Mouse (Mus musculus) MEL (cell line): Measurements from ENCODE around the gene Gm10053. TPM values are rescaled to one million over a fixed set of nuclear protein-coding genes. Genes with fewer than 3 reads are reported as not detected.

Experiments
- DNase-seq: peaks from one replicate; pipeline ENCODE4 v3.0.0; 2011; ENCODE audit warnings: low read depth, low spot score
- H3K27ac ChIP-seq: 2 replicates; pipeline ENCODE4 v1.5.1; 2012; ENCODE audit warnings: low read depth, mild to moderate bottlenecking, control low read depth, low read length, moderate library complexity; ENCODE audit not compliant: control insufficient read depth
- H3K27me3 ChIP-seq, 2 experiments: fragments of 150-350 bp in 1 of 2; sonication (generic) in 1 of 2; 2 replicates each; pipeline ENCODE4 v1.6.1; 2012; ENCODE audit warnings: low read length in 2 of 2, mild to moderate bottlenecking in 2 of 2, improper control_type of control experiment in 1 of 2, moderate library complexity in 1 of 2; ENCODE audit not compliant: insufficient read depth in 2 of 2, control insufficient read depth in 1 of 2
- H3K36me3 ChIP-seq, 2 experiments: 2 replicates each; pipeline ENCODE4 v1.6.1; 2012 to 2014; ENCODE audit warnings: low read length in 2 of 2, improper control_type of control experiment in 1 of 2, inconsistent platforms in 1 of 2, mild to moderate bottlenecking in 1 of 2; ENCODE audit not compliant: insufficient read depth in 2 of 2, control insufficient read depth in 1 of 2
- H3K4me1 ChIP-seq, 2 experiments: fragments of 150-350 bp in 1 of 2; sonication (generic) in 1 of 2; 2 replicates each; pipeline ENCODE4 v1.6.1; 2012; ENCODE audit warnings: low read length in 2 of 2, improper control_type of control experiment in 1 of 2, mild to moderate bottlenecking in 1 of 2; ENCODE audit not compliant: insufficient read depth in 2 of 2, control insufficient read depth in 1 of 2
- H3K4me3 ChIP-seq, 2 experiments: fragments of 150-350 bp in 1 of 2; sonication (generic) in 1 of 2; 2 replicates each; pipeline ENCODE4 v1.5.1; 2012; ENCODE audit warnings: low read depth in 2 of 2, low read length in 2 of 2, mild to moderate bottlenecking in 2 of 2, moderate library complexity in 2 of 2, control low read depth in 1 of 2, improper control_type of control experiment in 1 of 2; ENCODE audit not compliant: control insufficient read depth in 1 of 2, insufficient read depth in 1 of 2
- H3K79me2 ChIP-seq: 2 replicates; pipeline ENCODE4 v1.6.1; 2012; ENCODE audit warnings: mild to moderate bottlenecking, low read length, moderate library complexity; ENCODE audit not compliant: control insufficient read depth, poor library complexity, insufficient read depth
- H3K9ac ChIP-seq: 2 replicates; pipeline ENCODE4 v1.6.1; 2012; ENCODE audit warnings: low read depth, mild to moderate bottlenecking, control low read depth, low read length, moderate library complexity; ENCODE audit not compliant: control insufficient read depth, poor library complexity, severe bottlenecking
- H3K9me3 ChIP-seq: fragments of 150-350 bp; sonication (generic); replicated peaks from 2 replicates; pipeline ENCODE4 v1.6.1; 2012; ENCODE audit warnings: mild to moderate bottlenecking, low read length, improper control_type of control experiment, moderate library complexity; ENCODE audit not compliant: insufficient read depth
- CHD2 ChIP-seq: IDR thresholded peaks from 2 replicates; pipeline ENCODE4 v1.6.1; 2011; ENCODE audit warnings: low read length, improper control_type of control experiment
- EP300 ChIP-seq, 2 experiments: IDR thresholded peaks; 2 replicates each; pipeline ENCODE4 v1.6.1; 2011; ENCODE audit warnings: improper control_type of control experiment in 2 of 2, low read length in 2 of 2, low read depth in 1 of 2, mild to moderate bottlenecking in 1 of 2
- ETS1 ChIP-seq: IDR thresholded peaks from 2 replicates; pipeline ENCODE4 v1.6.1; 2012; ENCODE audit warnings: low read depth, mild to moderate bottlenecking, inconsistent platforms, low read length, improper control_type of control experiment, moderate library complexity
- GABPA ChIP-seq: IDR thresholded peaks from 2 replicates; pipeline ENCODE4 v1.6.1; 2012; ENCODE audit warnings: low read depth, mild to moderate bottlenecking, inconsistent platforms, low read length, improper control_type of control experiment, moderate library complexity
- JUND ChIP-seq: IDR thresholded peaks from 2 replicates; pipeline ENCODE4 v1.6.1; 2011; ENCODE audit warnings: low read depth, mild to moderate bottlenecking, improper control_type of control experiment, low read length
- MXI1 ChIP-seq: IDR thresholded peaks from 2 replicates; pipeline ENCODE4 v1.6.1; 2011; ENCODE audit warnings: mild to moderate bottlenecking, low read depth, low read length, improper control_type of control experiment
- MYB ChIP-seq: IDR thresholded peaks from 2 replicates; pipeline ENCODE4 v1.6.1; 2011; ENCODE audit warnings: mild to moderate bottlenecking, low read depth, low read length, improper control_type of control experiment
- MYC ChIP-seq: IDR thresholded peaks from 2 replicates; pipeline ENCODE4 v1.6.1; 2011; ENCODE audit warnings: low read depth, mild to moderate bottlenecking, low read length, improper control_type of control experiment, moderate library complexity
- NRF1 ChIP-seq: IDR thresholded peaks from 2 replicates; pipeline ENCODE4 v1.6.1; 2014; ENCODE audit warnings: low read depth, mild to moderate bottlenecking, inconsistent platforms, low read length, improper control_type of control experiment, moderate library complexity; ENCODE audit not compliant: poor library complexity, insufficient read depth, severe bottlenecking
- POLR2A ChIP-seq, 2 experiments: IDR thresholded peaks; 2 replicates each; pipeline ENCODE4 v1.6.1; 2011 to 2012; ENCODE audit warnings: low read length in 2 of 2, mild to moderate bottlenecking in 2 of 2, control low read depth in 1 of 2, improper control_type of control experiment in 1 of 2, low read depth in 1 of 2, moderate library complexity in 1 of 2; ENCODE audit not compliant: control insufficient read depth in 1 of 2, insufficient read depth in 1 of 2, poor library complexity in 1 of 2
- POLR2AphosphoS5 ChIP-seq: IDR thresholded peaks from 2 replicates; pipeline ENCODE4 v1.6.1; 2012; ENCODE audit warnings: low read depth, borderline replicate concordance, mild to moderate bottlenecking, inconsistent platforms, low read length, moderate library complexity, mixed read lengths
- RAD21 ChIP-seq: IDR thresholded peaks from 2 replicates; pipeline ENCODE4 v1.6.1; 2011; ENCODE audit warnings: mild to moderate bottlenecking, low read depth, low read length, improper control_type of control experiment
- RCOR1 ChIP-seq: IDR thresholded peaks from 2 replicates; pipeline ENCODE4 v1.6.1; 2012; ENCODE audit warnings: low read depth, mild to moderate bottlenecking, inconsistent platforms, low read length, improper control_type of control experiment
- TAL1 ChIP-seq: IDR thresholded peaks from 2 replicates; pipeline ENCODE4 v1.6.1; 2012; ENCODE audit warnings: mild to moderate bottlenecking, inconsistent platforms, low read length, moderate library complexity, mixed read lengths
- TBP ChIP-seq: IDR thresholded peaks from 2 replicates; pipeline ENCODE4 v1.8.0; 2011; ENCODE audit warnings: low read depth, low read length, improper control_type of control experiment
- TCF12 ChIP-seq: IDR thresholded peaks from 2 replicates; pipeline ENCODE4 v1.6.1; 2014; ENCODE audit warnings: low read depth, mild to moderate bottlenecking, inconsistent platforms, low read length, improper control_type of control experiment, moderate library complexity
- USF1 ChIP-seq: IDR thresholded peaks from 2 replicates; pipeline ENCODE4 v1.6.1; 2014; ENCODE audit warnings: low read depth, mild to moderate bottlenecking, inconsistent platforms, low read length, improper control_type of control experiment, moderate library complexity
- USF2 ChIP-seq, 2 experiments: IDR thresholded peaks; 2 replicates each; pipeline ENCODE4 v1.6.1; 2011 to 2012; ENCODE audit warnings: improper control_type of control experiment in 2 of 2, low read length in 2 of 2, borderline replicate concordance in 1 of 2, inconsistent platforms in 1 of 2, low read depth in 1 of 2, mild to moderate bottlenecking in 1 of 2; ENCODE audit not compliant: insufficient read depth in 1 of 2
- ZKSCAN1 ChIP-seq: IDR thresholded peaks from 2 replicates; pipeline ENCODE4 v1.6.1; 2012; ENCODE audit warnings: low read depth, mild to moderate bottlenecking, inconsistent platforms, low read length, improper control_type of control experiment, moderate library complexity
- polyA plus RNA-seq, 2 experiments: library from polyadenylated mRNA; stranded (reverse) in 1 of 2; unstranded in 1 of 2; fragments of >175 nt in 1 of 2; fragments of >200 nt in 1 of 2; gene quantifications; 2 replicates each; pipeline versions ENCODE4 v1.2.1 to v1.2.4; 2012; ENCODE audit warnings: low replicate concordance in 2 of 2, low read depth in 1 of 2; ENCODE audit not compliant: insufficient read length in 2 of 2, insufficient read depth in 1 of 2, missing spikeins in 1 of 2
- total RNA-seq: library from RNA; depleted of rRNA; stranded (reverse); fragments of 300-350 nt; gene quantifications from 2 replicates; pipeline ENCODE4 v1.2.3, GENCODE M21; 2012

The Gm10053 gene
- total and polyA plus RNA-seq, 3 experiments = 173 to 277 TPM; not detected in 1

GRCm38 (mm10) chr19:24899578-24900544 is 24.4 kb downstream of the Gm10053 start:
- Histone ChIP-seq H3K27ac (no peak overlapping the region), H3K36me3 (no peaks in the 10 kb centered on the region), H3K79me2 (no peaks in the 10 kb centered on the region)
- TF ChIP-seq NRF1 (no peak), EP300 (IDR thresholded peaks at IDR 0.05; ENCODE audit: low read depth in 1 of 2, low read length in 2 of 2) (no peak), TCF12 (no peak), ETS1 (no peak), JUND (no peak), ZKSCAN1 (no peak), MXI1 (no peak), MYB (no peak), TAL1 (no peak), RAD21 (no peak), GABPA (no peak), TBP (no peak), RCOR1 (no peak), USF1 (no peak), USF2 (IDR thresholded peaks at IDR 0.05; ENCODE audit: borderline replicate concordance in 1 of 2, insufficient read depth in 1 of 2, low read depth in 1 of 2, low read length in 2 of 2) (no peak), POLR2A (IDR thresholded peaks at IDR 0.05; ENCODE audit: control insufficient read depth in 1 of 2, insufficient read depth in 1 of 2, low read depth in 1 of 2, low read length in 2 of 2, poor library complexity in 1 of 2) (no peak), POLR2AphosphoS5 (no peak), CHD2 (no peak), MYC (no peak)
- TF ChIP-seq, all 39 proteins: peak for 0
- H3K27me3 ChIP-seq = no peaks in the 10 kb centered on the region
- H3K9me3 ChIP-seq = no peaks in the 10 kb centered on the region
- no peak for DNase-seq
- no peak overlapping the region for H3K4me3 ChIP-seq
- H3K4me1 ChIP-seq = no peaks in the 10 kb centered on the region
- H3K9ac ChIP-seq = no peak overlapping the region
